Mouse (Mus musculus) midbrain, embryonic 13.5 days (tissue): ENCODE results near the gene Akap11. TPM values are rescaled to one million over a fixed set of nuclear protein-coding genes. Genes with fewer than 3 reads are reported as not detected.

Experiments used
- ATAC-seq: fragments of 200-750 bp; cut with Nextera tagmentation; 2 replicates; pipeline ENCODE4 v1.8.0; 2017; ENCODE audit warnings: mild to moderate bottlenecking, moderate TSS enrichment, moderate library complexity
- H3K27ac ChIP-seq: fragments of 300-500 bp; sonication (generic); 2 replicates; pipeline ENCODE4 v1.5.1; 2015; ENCODE audit warnings: inconsistent platforms, mild to moderate bottlenecking, moderate library complexity
- H3K27me3 ChIP-seq: fragments of 300-500 bp; sonication (generic); 2 replicates; pipeline ENCODE4 v1.6.1; 2015; ENCODE audit warnings: mild to moderate bottlenecking, inconsistent platforms
- H3K36me3 ChIP-seq: fragments of 300-500 bp; sonication (generic); 2 replicates; pipeline ENCODE4 v1.6.1; 2015; ENCODE audit warnings: mild to moderate bottlenecking, inconsistent platforms
- H3K4me1 ChIP-seq: fragments of 300-500 bp; sonication (generic); replicated peaks from 2 replicates; pipeline ENCODE4 v1.6.1; 2015; ENCODE audit warnings: inconsistent platforms
- H3K4me2 ChIP-seq: fragments of 300-500 bp; sonication (generic); replicated peaks from 2 replicates; pipeline ENCODE4 v1.6.1; 2015; ENCODE audit warnings: moderate library complexity, mild to moderate bottlenecking, inconsistent platforms
- H3K4me3 ChIP-seq: fragments of 300-500 bp; sonication (generic); replicated peaks from 2 replicates; pipeline ENCODE4 v1.5.1; 2015; ENCODE audit warnings: mild to moderate bottlenecking, inconsistent platforms
- H3K9ac ChIP-seq: fragments of 300-500 bp; sonication (generic); replicated peaks from 2 replicates; pipeline ENCODE4 v1.6.1; 2015; ENCODE audit warnings: mild to moderate bottlenecking, inconsistent platforms
- H3K9me3 ChIP-seq: fragments of 300-500 bp; sonication (generic); 2 replicates; pipeline ENCODE4 v1.6.1; 2016; ENCODE audit warnings: mild to moderate bottlenecking, inconsistent platforms
- WGBS: fragments of 180-500 bp; shearing (Covaris S2); methylation state at CpG from one replicate; pipeline ENCODE4 v1.1.7; 2015; 5-methylcytosine and 5-hydroxymethylcytosine counted together
- polyA plus RNA-seq: library from polyadenylated mRNA; unstranded; fragments of >200 nt; fragmentation: Nextera tagmentation; extraction: Ambion mirVana; gene quantifications from 2 replicates; pipeline ENCODE4 v1.2.1, GENCODE M21; 2015

Akap11 gene
- polyA plus RNA-seq, 1 experiment from 2014 or later = 38.7 TPM

- no peaks in the 10 kb centered on the region for H3K27me3 ChIP-seq
- WGBS = 91% methylated on average over 4 of the region's 4 CpGs
- H3K27ac ChIP-seq = no peak overlapping the region
- no peak overlapping the region for H3K4me2 ChIP-seq
- H3K4me3 ChIP-seq = no peak overlapping the region
- no peaks in the 10 kb centered on the region for H3K4me1 ChIP-seq
- no peak overlapping the region for H3K9ac ChIP-seq
- no peaks in the 10 kb centered on the region for H3K36me3 ChIP-seq
- ATAC-seq = no peak
- H3K9me3 ChIP-seq = no peaks in the 10 kb centered on the region
These were observed 65.9 kb downstream of the Akap11 start for GRCm38 (mm10) chr14:78470714-78471113.

GRCm38 (mm10) chr14:78468991-78469390, 67.6 kb downstream of the Akap11 start:
- Histone ChIP-seq H3K36me3 (no peaks in the 10 kb centered on the region), H3K4me2 (no peak overlapping the region), H3K4me3 (no peak overlapping the region), H3K27me3 (no peaks in the 10 kb centered on the region), H3K9me3 (no peaks in the 10 kb centered on the region), H3K9ac (no peak overlapping the region), H3K4me1 (no peaks in the 10 kb centered on the region), H3K27ac (no peak overlapping the region)
- ATAC-seq = no peak
- 82% methylated on average over 7 of the region's 7 CpGs for WGBS

GRCm38 (mm10) chr14:78467994-78468393, 68.6 kb downstream of the Akap11 start:
- H3K4me3 ChIP-seq = no peak overlapping the region
- H3K4me1 ChIP-seq = no peaks in the 10 kb centered on the region
- H3K27me3 ChIP-seq = no peaks in the 10 kb centered on the region
- H3K36me3 ChIP-seq = no peaks in the 10 kb centered on the region
- H3K4me2 ChIP-seq = no peak overlapping the region
- no peak overlapping the region for H3K9ac ChIP-seq
- WGBS = 91% methylated on average over 4 of the region's 4 CpGs
- no peak for ATAC-seq
- no peaks in the 10 kb centered on the region for H3K9me3 ChIP-seq
- H3K27ac ChIP-seq = no peak overlapping the region

- Histone ChIP-seq H3K4me1 (no peaks in the 10 kb centered on the region), H3K9ac (no peak overlapping the region), H3K36me3 (no peaks in the 10 kb centered on the region), H3K4me2 (no peak overlapping the region), H3K9me3 (no peaks in the 10 kb centered on the region), H3K27ac (no peak overlapping the region), H3K27me3 (no peaks in the 10 kb centered on the region), H3K4me3 (no peak overlapping the region)
- no peak for ATAC-seq
- 90% methylated on average over 4 of the region's 4 CpGs for WGBS
These were observed 72.3 kb downstream of the Akap11 start for GRCm38 (mm10) chr14:78464353-78464752.

- WGBS = 59% methylated on average over 5 of the region's 5 CpGs
These were observed 77.5 kb downstream of the Akap11 start for GRCm38 (mm10) chr14:78459121-78459520.

GRCm38 (mm10) chr14:78458705-78459104, 77.9 kb downstream of the Akap11 start:
- H3K27me3 ChIP-seq = no peaks in the 10 kb centered on the region
- H3K9ac ChIP-seq = no peak overlapping the region
- H3K4me3 ChIP-seq = no peak overlapping the region
- H3K4me1 ChIP-seq = no peaks in the 10 kb centered on the region
- no peaks in the 10 kb centered on the region for H3K9me3 ChIP-seq
- no peak for ATAC-seq
- 78% methylated on average over 5 of the region's 5 CpGs for WGBS
- no peak overlapping the region for H3K27ac ChIP-seq
- no peaks in the 10 kb centered on the region for H3K36me3 ChIP-seq
- no peak overlapping the region for H3K4me2 ChIP-seq

More at GRCm38 (mm10) chr14:78459121-78459520, 77.5 kb downstream of the Akap11 start:
- Histone ChIP-seq H3K4me1 (no peaks in the 10 kb centered on the region), H3K9ac (no peak overlapping the region), H3K27me3 (no peaks in the 10 kb centered on the region), H3K4me3 (no peak overlapping the region), H3K9me3 (no peaks in the 10 kb centered on the region), H3K4me2 (no peak overlapping the region), H3K36me3 (no peaks in the 10 kb centered on the region), H3K27ac (no peak overlapping the region)
- ATAC-seq = 0 out of 2 replicates have a peak, but pooled peaks have one; percentile 24

- Histone ChIP-seq H3K9me3 (peaks cover 8% of the 10 kb centered on the region; the same call in 1 of the 2 replicates), H3K9ac (no peak overlapping the region), H3K27ac (no peak overlapping the region), H3K4me3 (no peak overlapping the region), H3K4me2 (no peak overlapping the region), H3K4me1 (no peaks in the 10 kb centered on the region), H3K27me3 (no peaks in the 10 kb centered on the region), H3K36me3 (no peaks in the 10 kb centered on the region)
- ATAC-seq = no peak
- WGBS = 83% methylated on average over 5 of the region's 5 CpGs
These were observed 81.6 kb downstream of the Akap11 start for GRCm38 (mm10) chr14:78454970-78455369.

GRCm38 (mm10) chr14:78448807-78449406, 87.7 kb downstream of the Akap11 start:
- Histone ChIP-seq H3K27me3 (no peaks in the 10 kb centered on the region), H3K9ac (no peak overlapping the region), H3K4me3 (no peak overlapping the region), H3K4me1 (no peaks in the 10 kb centered on the region), H3K27ac (no peak overlapping the region), H3K4me2 (no peak overlapping the region), H3K9me3 (peaks cover 8% of the 10 kb centered on the region; the same call in 1 of the 2 replicates), H3K36me3 (no peaks in the 10 kb centered on the region)
- ATAC-seq = no peak
- 82% methylated on average over 11 of the region's 11 CpGs for WGBS

GRCm38 (mm10) chr14:78448017-78448416, 88.6 kb downstream of the Akap11 start:
- peaks cover 8% of the 10 kb centered on the region; the same call in 1 of the 2 replicates for H3K9me3 ChIP-seq
- no peaks in the 10 kb centered on the region for H3K27me3 ChIP-seq
- H3K36me3 ChIP-seq = no peaks in the 10 kb centered on the region
- H3K9ac ChIP-seq = no peak overlapping the region
- no peak overlapping the region for H3K4me2 ChIP-seq
- no peak overlapping the region for H3K4me3 ChIP-seq
- H3K4me1 ChIP-seq = no peaks in the 10 kb centered on the region
- 91% methylated on average over 12 of the region's 12 CpGs for WGBS
- ATAC-seq = no peak
- H3K27ac ChIP-seq = no peak overlapping the region

- H3K4me1 ChIP-seq = no peaks in the 10 kb centered on the region
- H3K9me3 ChIP-seq = peaks cover 8% of the 10 kb centered on the region; the same call in 1 of the 2 replicates
- no peak overlapping the region for H3K9ac ChIP-seq
- H3K27ac ChIP-seq = no peak overlapping the region
- no peak overlapping the region for H3K4me3 ChIP-seq
- 89% methylated on average over 3 of the region's 3 CpGs for WGBS
- H3K36me3 ChIP-seq = no peaks in the 10 kb centered on the region
- no peak for ATAC-seq
- H3K27me3 ChIP-seq = no peaks in the 10 kb centered on the region
- H3K4me2 ChIP-seq = no peak overlapping the region
These were observed 89.1 kb downstream of the Akap11 start for GRCm38 (mm10) chr14:78447542-78447941.

Other genes with a start within 250 kb of the Akap11 start
- 0.09 TPM in 2 replicates for gene Tnfsf11, start 228.8 kb downstream of the Akap11 start, polyA plus RNA-seq
- gene Dgkh, start 196.0 kb upstream of the Akap11 start, polyA plus RNA-seq = 1.5 and 1.8 TPM in 2 replicates